Mouse (Mus musculus) heart, embryonic 11.5 days (tissue): ENCODE results near the gene Catsper1. TPM values are rescaled to one million over a fixed set of nuclear protein-coding genes. Genes with fewer than 3 reads are reported as not detected.
"Not testable (repeated sequence)": the region's sequence is repeated elsewhere in the genome, so short reads cannot be mapped to it uniquely, and the experiment has no call there.

ENCODE experiments used
- ATAC-seq: fragments of 200-750 bp; cut with Nextera tagmentation; replicated peaks from 2 replicates; pipeline ENCODE4 v1.8.0; 2017; ENCODE audit warnings: moderate library complexity; ENCODE audit not compliant: insufficient number of reproducible peaks, low FRiP score, low TSS enrichment
- H3K27ac ChIP-seq: fragments of 300-500 bp; sonication (generic); 2 replicates; pipeline ENCODE4 v1.5.1; 2014; ENCODE audit warnings: mild to moderate bottlenecking, low read depth, low read length
- H3K27me3 ChIP-seq: fragments of 300-500 bp; sonication (generic); 2 replicates; pipeline ENCODE4 v1.6.1; 2014; ENCODE audit warnings: mild to moderate bottlenecking, low read length, mixed read lengths; ENCODE audit not compliant: control insufficient read depth, insufficient read depth
- H3K36me3 ChIP-seq: fragments of 300-500 bp; sonication (generic); 2 replicates; pipeline ENCODE4 v1.6.1; 2014; ENCODE audit warnings: mild to moderate bottlenecking, low read length, moderate library complexity, mixed read lengths; ENCODE audit not compliant: control insufficient read depth, insufficient read depth
- H3K4me1 ChIP-seq: fragments of 300-500 bp; sonication (generic); 2 replicates; pipeline ENCODE4 v1.6.1; 2014; ENCODE audit warnings: low read length; ENCODE audit not compliant: control insufficient read depth, insufficient read depth
- H3K4me2 ChIP-seq: fragments of 300-500 bp; sonication (generic); 2 replicates; pipeline ENCODE4 v1.6.1; 2014; ENCODE audit warnings: mild to moderate bottlenecking, moderate library complexity
- H3K4me3 ChIP-seq: fragments of 300-500 bp; sonication (generic); 2 replicates; pipeline ENCODE4 v1.5.1; 2014; ENCODE audit warnings: low read depth, low read length
- H3K9ac ChIP-seq: fragments of 300-500 bp; sonication (generic); 2 replicates; pipeline ENCODE4 v1.6.1; 2014; ENCODE audit warnings: mild to moderate bottlenecking, low read depth, low read length, moderate library complexity
- H3K9me3 ChIP-seq: fragments of 300-500 bp; sonication (generic); replicated peaks from 2 replicates; pipeline ENCODE4 v1.6.1; 2016; ENCODE audit warnings: low read length; ENCODE audit not compliant: control insufficient read depth
- WGBS: fragments of 180-500 bp; shearing (Covaris S2); extraction: QIAGEN DNeasy Blood & Tissue Kit; methylation state at CpG from one replicate; pipeline ENCODE4 v1.1.7; 2014; ENCODE audit not compliant: insufficient replicate concordance; 5-methylcytosine and 5-hydroxymethylcytosine counted together
- polyA plus RNA-seq: library from polyadenylated mRNA; unstranded; fragments of >200 nt; fragmentation: Nextera tagmentation; extraction: Ambion mirVana; gene quantifications from 2 replicates; pipeline ENCODE4 v1.2.1, GENCODE M21; 2014

Gene Catsper1
- polyA plus RNA-seq, 1 experiment from 2014 or later: not detected

DNA sequence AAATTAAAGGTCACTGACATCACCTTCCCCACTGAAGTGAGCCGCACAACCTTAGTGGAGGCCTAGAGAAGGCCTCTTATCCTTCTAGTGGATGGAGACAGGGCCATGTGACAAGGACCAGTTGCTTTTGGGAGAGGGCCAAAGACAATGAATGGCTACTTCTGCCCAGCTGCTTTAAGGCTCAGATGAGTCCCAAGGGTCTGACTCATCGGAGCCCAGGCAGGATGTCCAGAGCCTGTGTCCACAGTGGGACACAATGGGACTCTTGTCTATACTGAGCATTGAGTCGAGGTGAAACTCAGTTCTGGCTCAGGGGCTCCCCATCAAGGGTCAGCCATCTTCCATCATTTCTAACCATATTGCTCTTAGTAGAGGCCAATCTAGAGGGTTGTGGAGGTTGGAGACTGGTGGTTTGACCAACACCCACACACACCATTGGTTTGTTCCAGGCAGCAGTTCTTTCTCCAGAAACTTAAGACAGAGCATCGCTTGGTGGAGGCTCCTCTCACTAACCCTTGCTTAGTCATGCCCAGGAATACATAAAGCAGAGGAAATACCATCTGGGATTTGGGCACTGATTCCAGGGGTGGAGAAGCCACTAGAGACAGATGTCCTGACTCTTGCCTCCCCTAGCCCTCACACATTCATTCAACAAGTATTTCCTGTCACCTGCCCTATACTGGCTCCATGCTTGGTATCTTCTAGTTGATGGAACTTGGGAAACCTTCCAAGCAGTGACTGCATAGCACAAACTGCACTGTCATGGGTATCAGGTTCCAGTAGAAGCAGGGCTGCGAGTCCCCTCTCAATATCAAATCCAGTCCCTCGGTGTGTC lies 10.0 kb downstream of the Catsper1 start:
- no peaks in the 10 kb centered on the region for H3K27me3 ChIP-seq
- ATAC-seq: no peak; the same call in 1 of the 2 replicates
- 71% methylated on average over 6 of the region's 6 CpGs for WGBS
- no peaks in the 10 kb centered on the region for H3K9me3 ChIP-seq
- H3K9ac ChIP-seq: no peak overlapping the region
- no peak overlapping the region for H3K4me2 ChIP-seq
- peak overlapping the region; percentile 54; the same call in 1 of the 2 replicates for H3K27ac ChIP-seq
- H3K4me1 ChIP-seq: 0 out of 2 replicates have a peak, but pooled peaks cover 3% of the 10 kb centered on the region
- H3K4me3 ChIP-seq: no peak overlapping the region
- no peaks in the 10 kb centered on the region for H3K36me3 ChIP-seq

GRCm38 (mm10) chr19:5348064-5348463 lies 12.5 kb downstream of the Catsper1 start:
- Histone ChIP-seq H3K36me3 (no peaks in the 10 kb centered on the region), H3K4me1 (0 out of 2 replicates have a peak, but pooled peaks cover 3% of the 10 kb centered on the region), H3K4me2 (no peak overlapping the region), H3K27ac (no peak overlapping the region), H3K9ac (no peak overlapping the region), H3K27me3 (no peaks in the 10 kb centered on the region), H3K4me3 (no peak overlapping the region), H3K9me3 (no peaks in the 10 kb centered on the region)
- WGBS: 71% methylated on average over 6 of the region's 6 CpGs
- ATAC-seq: no peak; the same call in 1 of the 2 replicates

DNA sequence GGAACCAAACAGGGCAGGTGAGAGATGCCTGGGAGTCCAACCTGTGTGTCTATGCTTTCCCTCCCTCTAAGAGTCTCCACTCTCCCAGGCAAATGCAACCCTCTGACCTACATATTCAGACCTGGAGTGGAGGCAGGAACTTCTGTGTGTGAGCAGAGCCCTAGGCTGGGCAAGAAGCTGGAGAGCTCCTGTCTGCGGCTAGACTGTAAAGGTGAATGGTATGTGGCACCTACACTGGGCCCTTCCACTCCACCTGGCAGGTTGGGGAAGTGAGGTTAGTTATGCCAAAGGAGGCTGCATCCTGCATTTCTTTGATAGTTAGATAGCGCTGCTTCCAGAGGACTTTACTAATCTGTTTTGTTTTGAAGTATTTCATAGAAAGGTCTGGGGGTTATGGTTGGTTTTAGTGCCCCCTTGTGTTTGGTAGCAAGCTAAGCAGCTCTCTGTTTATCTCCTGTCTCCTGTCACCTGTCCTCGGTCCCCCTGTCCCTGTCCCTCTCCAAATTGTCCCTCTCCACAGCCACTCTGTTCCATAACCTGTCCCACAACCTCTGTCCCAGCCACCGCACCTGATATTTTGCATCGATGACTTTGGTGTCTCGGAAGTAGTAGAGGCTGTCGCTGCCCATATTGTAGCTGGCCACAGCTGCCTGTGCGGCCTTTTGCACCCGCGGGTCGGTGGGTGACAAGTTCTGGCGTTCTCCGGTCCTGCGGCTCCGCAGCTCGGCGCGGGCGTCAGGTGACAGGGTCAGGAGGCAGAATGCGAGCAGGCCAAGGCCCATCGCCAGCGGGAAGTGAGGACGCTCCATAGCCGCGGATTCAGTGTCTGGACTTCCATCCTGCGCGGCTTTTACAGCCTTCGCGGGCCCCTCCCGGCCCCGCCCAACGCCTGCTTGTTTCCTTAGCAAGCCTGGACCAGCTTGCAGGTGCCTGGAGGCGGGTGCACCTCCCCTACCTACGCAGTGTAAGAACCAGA lies 13.3 kb downstream of the Catsper1 start:
- no peaks in the 10 kb centered on the region for H3K36me3 ChIP-seq
- no peaks in the 10 kb centered on the region for H3K27me3 ChIP-seq
- peak overlapping the region; percentile 87 for H3K4me2 ChIP-seq
- peak overlapping the region; percentile 46 for H3K4me3 ChIP-seq
- 7% methylated on average over 34 of the region's 34 CpGs for WGBS
- 0 out of 2 replicates have a peak, but pooled peaks cover 3% of the 10 kb centered on the region for H3K4me1 ChIP-seq
- H3K9ac ChIP-seq: peak overlapping the region; percentile 66
- H3K27ac ChIP-seq: no peak overlapping the region
- H3K9me3 ChIP-seq: no peaks in the 10 kb centered on the region
- ATAC-seq: no peak

GRCm38 (mm10) chr19:5349502-5349873 lies 13.9 kb downstream of the Catsper1 start, which contains the start of gene Cst6:
Gene Cst6 (minus strand): TSS chr19:5349574.
- H3K9ac ChIP-seq: peak within 1 kb of the TSS; percentile 66
- H3K36me3 ChIP-seq, ATAC-seq, H3K4me1 ChIP-seq, H3K27ac ChIP-seq, H3K9me3 ChIP-seq, H3K27me3 ChIP-seq: not testable (repeated sequence)
- peak within 1 kb of the TSS; percentile 46 for H3K4me3 ChIP-seq
- H3K4me2 ChIP-seq: peak within 1 kb of the TSS; percentile 87
- WGBS: 59% methylated on average over 6 of the region's 6 CpGs

GRCm38 (mm10) chr19:5353609-5354008 lies 18.1 kb downstream of the Catsper1 start:
- 64% methylated on average over 2 of the region's 2 CpGs for WGBS
- 0 out of 2 replicates have a peak, but pooled peaks cover 3% of the 10 kb centered on the region for H3K4me1 ChIP-seq
- H3K9ac ChIP-seq: no peak overlapping the region
- no peak overlapping the region for H3K27ac ChIP-seq
- H3K4me2 ChIP-seq: no peak overlapping the region
- H3K36me3 ChIP-seq: no peaks in the 10 kb centered on the region
- H3K4me3 ChIP-seq: no peak overlapping the region
- no peak for ATAC-seq
- no peaks in the 10 kb centered on the region for H3K27me3 ChIP-seq
- H3K9me3 ChIP-seq: no peaks in the 10 kb centered on the region

GRCm38 (mm10) chr19:5356080-5356479 lies 20.5 kb downstream of the Catsper1 start:
- Histone ChIP-seq H3K4me3 (no peak overlapping the region), H3K36me3 (no peaks in the 10 kb centered on the region), H3K9ac (no peak overlapping the region), H3K4me2 (no peak overlapping the region), H3K9me3 (no peaks in the 10 kb centered on the region), H3K4me1 (no peaks in the 10 kb centered on the region), H3K27me3 (no peaks in the 10 kb centered on the region), H3K27ac (no peak overlapping the region)
- ATAC-seq: no peak
- WGBS: no CpG with 5 or more reads among the region's 1 CpGs

- H3K27me3 ChIP-seq: no peaks in the 10 kb centered on the region
- H3K9ac ChIP-seq: no peak overlapping the region
- H3K4me1 ChIP-seq: peaks cover 3% of the 10 kb centered on the region; the same call in 1 of the 2 replicates
- peaks cover 9% of the 10 kb centered on the region for H3K36me3 ChIP-seq
- no peak overlapping the region for H3K4me3 ChIP-seq
- no peak overlapping the region for H3K27ac ChIP-seq
- WGBS: 78% methylated on average over 2 of the region's 2 CpGs
- ATAC-seq: no peak
- no peak overlapping the region for H3K4me2 ChIP-seq
- no peaks in the 10 kb centered on the region for H3K9me3 ChIP-seq
Measured at GRCm38 (mm10) chr19:5362186-5362585, 26.6 kb downstream of the Catsper1 start.

GRCm38 (mm10) chr19:5364124-5364523 lies 28.6 kb downstream of the Catsper1 start:
- Histone ChIP-seq H3K4me3 (no peak overlapping the region), H3K4me1 (peaks cover 12% of the 10 kb centered on the region), H3K9me3 (no peaks in the 10 kb centered on the region), H3K36me3 (peaks cover 12% of the 10 kb centered on the region), H3K27ac (no peak overlapping the region), H3K9ac (no peak overlapping the region), H3K4me2 (no peak overlapping the region), H3K27me3 (no peaks in the 10 kb centered on the region)
- 86% methylated on average over 2 of the region's 2 CpGs for WGBS
- no peak for ATAC-seq
